Comparison of ENCODE assay signal across 8 mouse cellular contexts in the genomic region with DNA sequence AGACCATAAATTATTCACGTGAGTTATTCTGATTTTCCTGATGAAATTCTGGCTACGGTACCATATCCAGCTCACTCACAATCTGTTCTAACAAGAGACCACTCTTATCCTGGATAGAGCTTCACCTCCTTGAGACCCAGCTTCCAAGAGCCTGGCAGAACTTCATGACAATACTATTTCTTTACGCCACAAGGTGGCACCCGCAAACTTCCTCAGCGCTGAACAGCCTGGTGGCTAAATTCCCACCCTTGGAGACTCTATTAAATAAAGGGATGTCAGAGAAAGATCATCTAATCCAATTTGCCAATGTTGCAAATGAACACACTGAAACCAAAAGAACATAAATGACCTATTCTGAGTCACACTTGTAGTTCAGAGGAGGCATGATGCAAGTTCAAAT. TPM values are rescaled to one million over a fixed set of nuclear protein-coding genes. Genes with fewer than 3 reads are reported as not detected.
DNase-seq lines count a peak whose midpoint lies in the region; ATAC-seq and TF ChIP-seq lines count a peak whose summit lies in the region.

No protein-coding gene starts in this region.

- peak; percentile 64 for TF ChIP-seq RAD21 in CH12.LX (IDR thresholded peaks at IDR 0.05; ENCODE audit: low read depth, low read length)

- in situ Hi-C loops in CH12.LX (cut with MboI; ENCODE audit: low pct_ligation_motif_present, low pct_unique_long_range_greater_than_20kb, low sequenced_read_pairs), result loop anchor here (25.0 kb wide), 1 partner anchor 449 kb away; no protein-coding TSS in a partner anchor

- no peak overlapping the region for H3K27ac ChIP-seq in heart, embryonic 12.5 days (ENCODE audit: poor library complexity, severe bottlenecking)
- H3K27ac ChIP-seq in CH12.LX (ENCODE audit: insufficient read depth, low read depth), result no peak overlapping the region
- no peak overlapping the region for H3K27ac ChIP-seq in layer of hippocampus, adult 2 months

- no peak for TF ChIP-seq POLR2A in CH12.LX (IDR thresholded peaks at IDR 0.05; ENCODE audit: low read depth, low read length)

- H3K4me2 ChIP-seq in heart, embryonic 12.5 days, result no peak overlapping the region
- no peak overlapping the region for H3K4me2 ChIP-seq in CH12.LX (ENCODE audit: insufficient read depth, low read depth, poor library complexity, severe bottlenecking)

- H3K9me3 ChIP-seq in heart, embryonic 12.5 days (replicated peaks), result peaks cover 3% of the 10 kb centered on the region; the same call in 1 of the 2 replicates
- peaks cover 6% of the 10 kb centered on the region for H3K9me3 ChIP-seq in CH12.LX (replicated peaks; ENCODE audit: low read length)

- H3K79me2 ChIP-seq in CH12.LX (replicated peaks; ENCODE audit: control insufficient read depth, extremely low read depth, insufficient read depth, poor library complexity, severe bottlenecking), result no peaks in the 10 kb centered on the region

- H3K27me3 ChIP-seq in heart, embryonic 12.5 days (replicated peaks), result no peaks in the 10 kb centered on the region
- H3K27me3 ChIP-seq in CH12.LX (replicated peaks), result no peaks in the 10 kb centered on the region

- dilution Hi-C loops in CH12.LX (cut with MboI; ENCODE audit: extremely low pct_ligation_motif_present, extremely low pct_unique_long_range_greater_than_20kb, low sequenced_read_pairs), result no loop called here

- TF ChIP-seq EP300 in CH12.LX (IDR thresholded peaks at IDR 0.05; ENCODE audit: low read length), result no peak

- no peak for ATAC-seq in heart, embryonic 12.5 days (ENCODE audit: insufficient number of reproducible peaks, low FRiP score)

- TF ChIP-seq CTCF in CH12.LX (conservative IDR thresholded peaks at IDR 0.05 in 1 of 2, IDR thresholded peaks at IDR 0.05 in 1 of 2; ENCODE audit: low read depth in 2 of 2, low read length in 2 of 2), result peak in 1 of 2 experiments; percentile 76; a peak in 2 of 4 replicates
- TF ChIP-seq CTCF in layer of hippocampus, adult 2 months (conservative IDR thresholded peaks at IDR 0.05), result peak; percentile 85

- H3K4me1 ChIP-seq in heart, embryonic 12.5 days (replicated peaks), result no peaks in the 10 kb centered on the region
- no peaks in the 10 kb centered on the region for H3K4me1 ChIP-seq in CH12.LX (ENCODE audit: control insufficient read depth in 1 of 2, insufficient read depth in 2 of 2)

- peak; percentile 59 to 78 for DNase-seq in heart, adult 18-20 months
- peak; percentile 17 for DNase-seq in CH12.LX (ENCODE audit: extremely low read depth)
- peak; percentile 9 for DNase-seq in cerebellum, adult 11-12 months
- peak; percentile 14 to 64 for DNase-seq in frontal cortex, postnatal 10 days (ENCODE audit: low spot score in 2 of 2)
- peak; percentile 51 to 69 for DNase-seq in layer of hippocampus, adult 2 months (ENCODE audit: low spot score in 2 of 2)
- peak; percentile 42 for DNase-seq in lung, postnatal 25 days (ENCODE audit: low spot score)
- DNase-seq in telencephalon, adult 2 months (ENCODE audit: low read depth, low spot score), result peak; percentile 29

- 15% methylated on average over 5 of the region's 5 CpGs for WGBS in heart, embryonic 12.5 days

- H3K9ac ChIP-seq in heart, embryonic 12.5 days, result no peak overlapping the region
- no peak overlapping the region for H3K9ac ChIP-seq in CH12.LX (ENCODE audit: insufficient read depth, low read depth)

- H3K36me3 ChIP-seq in heart, embryonic 12.5 days, result no peaks in the 10 kb centered on the region
- H3K36me3 ChIP-seq in CH12.LX (replicated peaks in 1 of 2; ENCODE audit: control insufficient read depth in 1 of 2, insufficient read depth in 1 of 2, low read length in 1 of 2), result no peaks in the 10 kb centered on the region

- no peak overlapping the region for H3K4me3 ChIP-seq in heart, embryonic 12.5 days
- no peak overlapping the region for H3K4me3 ChIP-seq in CH12.LX (replicated peaks in 1 of 3; ENCODE audit: low read depth in 2 of 3, low read length in 2 of 3, poor library complexity in 1 of 3)
- no peak overlapping the region for H3K4me3 ChIP-seq in layer of hippocampus, adult 2 months

TF ChIP-seq in CH12.LX, 34 proteins besides CTCF, POLR2A, EP300 and RAD21:
- TF ChIP-seq SMC3 (IDR thresholded peaks at IDR 0.05; ENCODE audit: low read depth, low read length) (peak; percentile 62), CHD2 (IDR thresholded peaks at IDR 0.05; ENCODE audit: low read length) (no peak)

RNA-seq across cellular contexts. Expression of gene Yes1, which starts 22.8 kb away (rescaled TPM):
- total RNA-seq in heart, adult 18-20 months (2021), result 10 to 100 TPM; 12.8 to 14.8 TPM
- 32.0 and 33.3 TPM in 2 replicates for polyA plus RNA-seq in heart, embryonic 12.5 days (2016; fragmentation: Nextera tagmentation; extraction: Ambion mirVana)
- 2.2 and 2.6 TPM in 2 replicates for total RNA-seq in CH12.LX (2012; rRNA removed)
- 4.1 and 4.8 TPM in 2 replicates for total RNA-seq in CH12.LX (2014; rRNA removed)
- polyA plus RNA-seq in CH12.LX (2012; ENCODE audit: insufficient read length, low read depth), result 2.0 and 2.4 TPM in 2 replicates
- 10 to 100 TPM; 11.3 to 14.5 TPM for total RNA-seq in layer of hippocampus, adult 2 months (2021)

Comparison
In these comparisons a context has a peak if more than half of its experiments do, and no peak if none do; other contexts are left out.
1. DNase-seq: peak in every context shown above with its lines; median percentile 68 in heart, adult 18-20 months; 60 in layer of hippocampus, adult 2 months; 42 in lung, postnatal 25 days; 39 in frontal cortex, postnatal 10 days; 29 in telencephalon, adult 2 months; 17 in CH12.LX; 9 in cerebellum, adult 11-12 months.